Mouse (Mus musculus) hindbrain, postnatal 0 days (tissue): ENCODE data around the gene Ndufb10. TPM values are rescaled to one million over a fixed set of nuclear protein-coding genes. Genes with fewer than 3 reads are reported as not detected.

Experiments
- ATAC-seq: fragments of 200-750 bp; cut with Nextera tagmentation; 2 replicates; pipeline ENCODE4 v1.8.0; 2017; ENCODE audit warnings: mild to moderate bottlenecking, moderate TSS enrichment, moderate library complexity
- DNase-seq: peaks from one replicate; pipeline ENCODE4 v3.0.0-alpha.2; 2015; ENCODE audit warnings: low spot score
- H3K27ac ChIP-seq: fragments of 300-500 bp; sonication (generic); 2 replicates; pipeline ENCODE4 v1.5.1; 2014; ENCODE audit warnings: mild to moderate bottlenecking
- H3K27me3 ChIP-seq: fragments of 300-500 bp; sonication (generic); 2 replicates; pipeline ENCODE4 v1.6.1; 2014; ENCODE audit warnings: low read length, mixed read lengths; ENCODE audit not compliant: insufficient read depth
- H3K36me3 ChIP-seq: fragments of 300-500 bp; sonication (generic); 2 replicates; pipeline ENCODE4 v1.6.1; 2014; ENCODE audit warnings: low read length, mixed read lengths; ENCODE audit not compliant: insufficient read depth
- H3K4me1 ChIP-seq: fragments of 300-500 bp; sonication (generic); 2 replicates; pipeline ENCODE4 v1.6.1; 2014; ENCODE audit warnings: antibody characterized with exemption, low read length, mixed read lengths; ENCODE audit not compliant: insufficient read depth
- H3K4me2 ChIP-seq: fragments of 300-500 bp; sonication (generic); 2 replicates; pipeline ENCODE4 v1.6.1; 2014; ENCODE audit warnings: low read depth, mild to moderate bottlenecking, low read length, moderate library complexity, mixed read lengths
- H3K4me3 ChIP-seq: fragments of 300-500 bp; sonication (generic); 2 replicates; pipeline ENCODE4 v1.5.1; 2014; ENCODE audit warnings: low read length
- H3K9ac ChIP-seq: fragments of 300-500 bp; sonication (generic); replicated peaks from 2 replicates; pipeline ENCODE4 v1.6.1; 2014; ENCODE audit warnings: mild to moderate bottlenecking, low read length, moderate library complexity, mixed read lengths
- H3K9me3 ChIP-seq: fragments of 300-500 bp; sonication (generic); 2 replicates; pipeline ENCODE4 v1.6.1; 2016; ENCODE audit warnings: low read length, mixed read lengths
- CTCF ChIP-seq: IDR thresholded peaks from 2 replicates; pipeline ENCODE4 v1.5.1; 2016; ENCODE audit warnings: antibody characterized with exemption, control low read depth, low read depth
- WGBS: fragments of 180-500 bp; shearing (Covaris S2); extraction: QIAGEN DNeasy Blood & Tissue Kit; methylation state at CpG from one replicate; pipeline ENCODE4 v1.1.7; 2014; 5-methylcytosine and 5-hydroxymethylcytosine counted together
- polyA plus RNA-seq: library from polyadenylated mRNA; unstranded; fragments of >200 nt; fragmentation: Nextera tagmentation; extraction: Ambion mirVana; gene quantifications from 2 replicates; pipeline ENCODE4 v1.2.1, GENCODE M21; 2015
- total RNA-seq: library from RNA; depleted of rRNA; stranded (reverse); fragments of >200 nt; gene quantifications from 2 replicates; pipeline ENCODE4 v1.2.3, GENCODE M21; 2014; rRNA removed

Ndufb10 gene
- total and polyA plus RNA-seq, 2 experiments from 2014 or later: 157 to 353 TPM

DNA sequence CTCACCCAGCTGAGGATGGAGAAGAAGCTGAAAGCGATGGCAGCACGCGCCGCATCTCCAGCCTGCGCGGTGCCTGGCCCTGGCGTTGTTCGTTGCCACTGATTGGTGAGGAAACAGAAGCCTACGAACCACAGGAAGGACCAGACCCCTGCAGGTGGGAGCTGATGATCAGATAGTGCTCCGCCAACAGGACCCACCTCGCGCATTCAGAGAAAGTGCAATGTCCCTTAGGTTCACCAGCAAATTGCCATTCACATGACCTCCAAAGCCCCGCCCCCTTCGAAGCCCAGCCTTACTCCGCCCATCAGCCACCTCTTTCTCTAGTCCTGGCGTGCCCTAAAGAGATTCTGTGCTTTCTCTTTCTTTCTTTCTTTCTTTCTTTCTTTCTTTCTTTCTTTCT is 37.8 kb downstream of the Ndufb10 start:
- no peak overlapping the region for H3K4me3 ChIP-seq
- TF ChIP-seq CTCF: no peak
- no peak for ATAC-seq
- WGBS: 30% methylated on average over 16 of the region's 16 CpGs
- no peak overlapping the region for H3K9ac ChIP-seq
- no peaks in the 10 kb centered on the region for H3K27me3 ChIP-seq
- peaks cover 7% of the 10 kb centered on the region; the same call in 1 of the 2 replicates for H3K36me3 ChIP-seq
- peaks cover 8% of the 10 kb centered on the region; the same call in 1 of the 2 replicates for H3K4me1 ChIP-seq
- H3K27ac ChIP-seq: no peak overlapping the region
- DNase-seq: no peak
- no peaks in the 10 kb centered on the region for H3K9me3 ChIP-seq
- 0 out of 2 replicates have a peak overlapping the region, but pooled peaks have one; percentile 3 for H3K4me2 ChIP-seq

DNA sequence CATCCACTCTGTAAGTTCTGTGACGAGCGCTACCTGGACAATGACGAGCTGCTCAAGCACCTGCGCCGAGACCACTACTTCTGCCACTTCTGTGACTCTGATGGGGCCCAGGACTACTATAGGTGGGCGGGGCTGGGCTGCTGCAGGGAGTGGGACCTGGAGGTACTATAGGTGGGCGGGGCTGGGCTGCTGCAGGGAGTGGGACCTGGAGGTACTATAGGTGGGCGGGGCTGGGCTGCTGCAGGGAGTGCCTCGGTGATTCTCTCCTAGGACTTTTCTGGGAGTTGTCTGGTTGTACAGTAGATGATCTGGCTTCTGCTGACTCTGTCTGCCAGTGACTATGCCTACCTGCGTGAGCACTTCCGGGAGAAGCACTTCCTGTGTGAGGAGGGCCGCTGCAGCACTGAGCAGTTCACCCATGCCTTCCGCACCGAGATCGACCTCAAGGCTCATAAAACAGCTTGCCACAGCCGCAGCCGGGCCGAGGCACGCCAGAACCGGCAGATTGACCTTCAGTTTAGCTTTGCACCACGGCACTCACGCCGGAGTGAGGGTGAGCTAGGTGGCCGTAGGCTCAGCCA is 46.7 kb downstream of the Ndufb10 start:
- H3K9ac ChIP-seq: no peak overlapping the region
- H3K36me3 ChIP-seq: peaks cover 55% of the 10 kb centered on the region
- H3K4me3 ChIP-seq: no peak overlapping the region
- WGBS: 93% methylated on average over 24 of the region's 24 CpGs
- no peaks in the 10 kb centered on the region for H3K4me1 ChIP-seq
- no peaks in the 10 kb centered on the region for H3K9me3 ChIP-seq
- DNase-seq: no peak
- no peak for ATAC-seq
- no peak for TF ChIP-seq CTCF
- H3K4me2 ChIP-seq: no peak overlapping the region
- H3K27ac ChIP-seq: no peak overlapping the region
- H3K27me3 ChIP-seq: no peaks in the 10 kb centered on the region

DNA sequence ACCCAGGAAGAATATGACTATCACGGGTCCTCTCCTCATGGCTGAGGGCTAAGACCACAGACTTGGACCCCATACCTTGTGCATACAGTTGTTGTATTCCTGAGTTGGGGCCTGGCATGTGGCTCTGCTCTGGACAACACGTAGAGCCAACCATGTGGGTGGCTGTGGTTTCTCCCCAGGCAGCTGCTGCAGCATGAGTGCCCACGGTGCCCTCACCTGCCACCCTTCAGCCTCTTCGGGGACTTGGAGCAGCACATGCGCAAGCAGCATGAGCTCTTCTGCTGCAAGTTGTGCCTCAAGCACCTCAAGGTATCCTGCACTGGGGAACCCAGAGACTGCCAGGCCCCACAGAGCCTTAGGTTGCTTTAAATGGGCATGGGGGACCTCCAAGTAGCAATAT is 47.4 kb downstream of the Ndufb10 start:
- 94% methylated on average over 5 of the region's 5 CpGs for WGBS
- TF ChIP-seq CTCF: no peak
- Histone ChIP-seq H3K9ac (no peak overlapping the region), H3K4me2 (no peak overlapping the region), H3K9me3 (no peaks in the 10 kb centered on the region), H3K4me1 (no peaks in the 10 kb centered on the region), H3K4me3 (no peak overlapping the region), H3K27me3 (no peaks in the 10 kb centered on the region), H3K27ac (no peak overlapping the region), H3K36me3 (peaks cover 51% of the 10 kb centered on the region)
- ATAC-seq (no peak), DNase-seq (no peak)

DNA sequence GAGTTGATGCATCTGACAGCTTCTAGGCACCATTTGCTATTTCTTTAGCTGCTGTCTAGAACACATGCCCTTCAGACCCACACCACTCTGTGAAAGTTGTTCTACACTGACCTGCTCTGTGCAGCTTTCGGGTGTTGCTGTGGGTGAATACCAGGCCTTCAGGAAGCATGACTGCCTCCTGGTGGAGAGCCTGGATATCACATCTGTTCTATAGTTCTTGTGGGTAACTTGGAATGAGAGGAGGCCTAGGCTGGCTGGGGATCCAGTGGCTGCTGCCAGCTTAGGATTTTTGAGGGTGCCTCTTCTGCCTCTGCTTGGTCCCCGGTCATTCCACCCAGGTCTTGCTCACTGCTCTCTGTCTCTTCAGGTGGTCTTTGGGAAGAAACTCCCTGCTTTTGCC is 48.1 kb downstream of the Ndufb10 start:
- Histone ChIP-seq H3K36me3 (peaks cover 45% of the 10 kb centered on the region), H3K9me3 (no peaks in the 10 kb centered on the region), H3K27ac (no peak overlapping the region), H3K9ac (no peak overlapping the region), H3K4me3 (no peak overlapping the region), H3K27me3 (no peaks in the 10 kb centered on the region), H3K4me2 (no peak overlapping the region), H3K4me1 (peaks cover 6% of the 10 kb centered on the region)
- TF ChIP-seq CTCF: peak; percentile 85
- WGBS: 52% methylated on average over 2 of the region's 2 CpGs
- DNase-seq: peak; percentile 78
- peak; percentile 48 for ATAC-seq

DNA sequence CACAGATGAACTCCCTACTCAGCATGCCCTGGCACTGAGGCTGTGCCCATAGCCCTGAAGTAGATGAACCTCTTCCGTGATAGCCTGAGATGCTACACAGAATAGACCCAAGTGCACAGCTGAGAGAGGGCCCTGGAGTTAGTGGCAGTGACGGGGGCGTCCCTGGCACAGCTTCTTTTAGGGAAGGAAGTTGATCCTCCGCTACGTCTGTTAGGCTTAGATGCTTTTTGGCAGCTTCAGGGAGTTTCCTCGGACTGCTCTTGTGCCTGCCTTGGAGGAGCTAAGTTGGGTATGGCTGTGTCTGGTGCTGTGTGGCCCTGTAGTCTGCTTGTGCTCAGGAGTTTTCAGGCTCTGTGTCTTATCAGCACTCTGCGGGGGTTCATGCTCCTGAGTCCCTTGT is 50.0 kb downstream of the Ndufb10 start:
- 79% methylated on average over 7 of the region's 7 CpGs for WGBS
- H3K27me3 ChIP-seq: no peaks in the 10 kb centered on the region
- ATAC-seq: no peak
- H3K27ac ChIP-seq: no peak overlapping the region
- peaks cover 28% of the 10 kb centered on the region for H3K36me3 ChIP-seq
- TF ChIP-seq CTCF: no peak
- H3K4me2 ChIP-seq: no peak overlapping the region
- no peak overlapping the region for H3K4me3 ChIP-seq
- H3K9ac ChIP-seq: no peak overlapping the region
- no peaks in the 10 kb centered on the region for H3K9me3 ChIP-seq
- DNase-seq: no peak
- peaks cover 14% of the 10 kb centered on the region for H3K4me1 ChIP-seq

GRCm38 (mm10) chr17:24672141-24672540 is 52.1 kb downstream of the Ndufb10 start:
- Histone ChIP-seq H3K27ac (no peak overlapping the region), H3K27me3 (no peaks in the 10 kb centered on the region), H3K36me3 (peaks cover 7% of the 10 kb centered on the region; the same call in 1 of the 2 replicates), H3K4me3 (no peak overlapping the region), H3K9me3 (no peaks in the 10 kb centered on the region), H3K4me2 (0 out of 2 replicates have a peak overlapping the region, but pooled peaks have one; percentile 8), H3K4me1 (peaks cover 14% of the 10 kb centered on the region), H3K9ac (peak overlapping the region; percentile 15; the same call in 1 of the 2 replicates)
- no peak for DNase-seq
- no peak for TF ChIP-seq CTCF
- 39% methylated on average over 5 of the region's 5 CpGs for WGBS
- ATAC-seq: no peak

Other genes with a start within 250 kb of the Ndufb10 start
- gene Mlst8, start 245.4 kb downstream of the Ndufb10 start, total RNA-seq: 45.9 and 55.3 TPM in 2 replicates
- gene Mlst8, start 245.4 kb downstream of the Ndufb10 start, polyA plus RNA-seq: 26.3 and 26.4 TPM in 2 replicates
- gene Caskin1, start 235.9 kb downstream of the Ndufb10 start, total RNA-seq: 152 and 163 TPM in 2 replicates
- 42.1 and 43.7 TPM in 2 replicates for gene Caskin1, start 235.9 kb downstream of the Ndufb10 start, polyA plus RNA-seq
- gene Traf7, start 196.5 kb downstream of the Ndufb10 start, total RNA-seq: 159 and 165 TPM in 2 replicates
- gene Traf7, start 196.5 kb downstream of the Ndufb10 start, polyA plus RNA-seq: 64.0 and 66.1 TPM in 2 replicates
- gene Rab26, start 190.3 kb downstream of the Ndufb10 start, total RNA-seq: 2.7 and 4.0 TPM in 2 replicates
- gene Rab26, start 190.3 kb downstream of the Ndufb10 start, polyA plus RNA-seq: 10.6 and 14.7 TPM in 2 replicates
- gene Pkd1, start 174.6 kb downstream of the Ndufb10 start, total RNA-seq: 87.9 and 99.2 TPM in 2 replicates
- 14.9 and 16.0 TPM in 2 replicates for gene Pkd1, start 174.6 kb downstream of the Ndufb10 start, polyA plus RNA-seq
- 98.0 and 114 TPM in 2 replicates for gene Tsc2, start 91.8 kb downstream of the Ndufb10 start, total RNA-seq
- 45.7 and 51.2 TPM in 2 replicates for gene Tsc2, start 91.8 kb downstream of the Ndufb10 start, polyA plus RNA-seq
- 4.2 and 5.6 TPM in 2 replicates for gene Nthl1, start 91.8 kb downstream of the Ndufb10 start, total RNA-seq
- gene Nthl1, start 91.8 kb downstream of the Ndufb10 start, polyA plus RNA-seq: 7.2 and 7.8 TPM in 2 replicates
- 72.8 and 91.1 TPM in 2 replicates for gene Slc9a3r2, start 74.2 kb downstream of the Ndufb10 start, total RNA-seq
- 57.6 and 60.6 TPM in 2 replicates for gene Slc9a3r2, start 74.2 kb downstream of the Ndufb10 start, polyA plus RNA-seq
- gene Npw, start 66.0 kb downstream of the Ndufb10 start, total RNA-seq: 0.78 TPM in 1 of 2 replicates, not detected in the other
- gene Npw, start 66.0 kb downstream of the Ndufb10 start, polyA plus RNA-seq: 0.65 and 0.81 TPM in 2 replicates
- 40.9 and 47.0 TPM in 2 replicates for gene Zfp598, start 54.8 kb downstream of the Ndufb10 start, total RNA-seq
- gene Zfp598, start 54.8 kb downstream of the Ndufb10 start, polyA plus RNA-seq: 14.2 and 14.6 TPM in 2 replicates
- gene Syngr3, start 34.5 kb downstream of the Ndufb10 start, total RNA-seq: 331 and 347 TPM in 2 replicates
- 280 and 294 TPM in 2 replicates for gene Syngr3, start 34.5 kb downstream of the Ndufb10 start, polyA plus RNA-seq
- 21.1 and 26.1 TPM in 2 replicates for gene Gfer, start 28.3 kb downstream of the Ndufb10 start, total RNA-seq
- gene Gfer, start 28.3 kb downstream of the Ndufb10 start, polyA plus RNA-seq: 39.7 and 41.4 TPM in 2 replicates
- gene Noxo1, start 28.2 kb downstream of the Ndufb10 start, total RNA-seq: 6.1 and 8.1 TPM in 2 replicates
- gene Noxo1, start 28.2 kb downstream of the Ndufb10 start, polyA plus RNA-seq: 1.4 and 2.2 TPM in 2 replicates
- 53.2 and 55.2 TPM in 2 replicates for gene Tbl3, start 16.8 kb downstream of the Ndufb10 start, total RNA-seq
- gene Tbl3, start 16.8 kb downstream of the Ndufb10 start, polyA plus RNA-seq: 43.5 and 49.2 TPM in 2 replicates
- gene Rnf151, start 6.4 kb downstream of the Ndufb10 start, total RNA-seq: not detected in 2 replicates
- not detected in 2 replicates for gene Rnf151, start 6.4 kb downstream of the Ndufb10 start, polyA plus RNA-seq
- gene Rps2, start 6.4 kb downstream of the Ndufb10 start, total RNA-seq: 2,181 and 2,600 TPM in 2 replicates
- gene Rps2, start 6.4 kb downstream of the Ndufb10 start, polyA plus RNA-seq: 809 and 820 TPM in 2 replicates
- gene Rpl3l, start 3.3 kb upstream of the Ndufb10 start, total RNA-seq: 1.3 TPM in 1 of 2 replicates, not detected in the other
- 0.41 and 0.52 TPM in 2 replicates for gene Rpl3l, start 3.3 kb upstream of the Ndufb10 start, polyA plus RNA-seq
- 17.0 and 19.6 TPM in 2 replicates for gene Msrb1, start 12.2 kb upstream of the Ndufb10 start, total RNA-seq
- gene Msrb1, start 12.2 kb upstream of the Ndufb10 start, polyA plus RNA-seq: 22.7 and 25.5 TPM in 2 replicates
- not detected in 2 replicates for gene Hs3st6, start 28.5 kb upstream of the Ndufb10 start, total RNA-seq
- gene Hs3st6, start 28.5 kb upstream of the Ndufb10 start, polyA plus RNA-seq: 0.43 and 0.47 TPM in 2 replicates
- gene Meiob, start 79.8 kb upstream of the Ndufb10 start, total RNA-seq: not detected in 2 replicates
- gene Meiob, start 79.8 kb upstream of the Ndufb10 start, polyA plus RNA-seq: 0.10 TPM in 1 of 2 replicates, not detected in the other
- gene Hagh, start 115.7 kb upstream of the Ndufb10 start, total RNA-seq: 64.8 and 93.5 TPM in 2 replicates
- 82.4 and 84.2 TPM in 2 replicates for gene Hagh, start 115.7 kb upstream of the Ndufb10 start, polyA plus RNA-seq
- gene Fahd1, start 125.9 kb upstream of the Ndufb10 start, total RNA-seq: 16.6 and 25.7 TPM in 2 replicates
- gene Fahd1, start 125.9 kb upstream of the Ndufb10 start, polyA plus RNA-seq: 20.2 and 22.2 TPM in 2 replicates
- 0.52 TPM in 1 of 2 replicates, not detected in the other for gene Igfals, start 141.5 kb upstream of the Ndufb10 start, total RNA-seq
- gene Igfals, start 141.5 kb upstream of the Ndufb10 start, polyA plus RNA-seq: 0.18 and 0.29 TPM in 2 replicates
- 35.7 and 52.7 TPM in 2 replicates for gene Nubp2, start 161.9 kb upstream of the Ndufb10 start, total RNA-seq
- gene Nubp2, start 161.9 kb upstream of the Ndufb10 start, polyA plus RNA-seq: 63.5 and 65.0 TPM in 2 replicates
- gene Spsb3, start 162.2 kb upstream of the Ndufb10 start, total RNA-seq: 122 and 135 TPM in 2 replicates
- gene Spsb3, start 162.2 kb upstream of the Ndufb10 start, polyA plus RNA-seq: 90.6 and 94.9 TPM in 2 replicates
- 34.9 and 49.5 TPM in 2 replicates for gene Eme2, start 170.6 kb upstream of the Ndufb10 start, total RNA-seq
- 21.4 and 24.3 TPM in 2 replicates for gene Eme2, start 170.6 kb upstream of the Ndufb10 start, polyA plus RNA-seq
- 37.8 and 58.3 TPM in 2 replicates for gene Mrps34, start 170.6 kb upstream of the Ndufb10 start, total RNA-seq
- 124 and 136 TPM in 2 replicates for gene Mrps34, start 170.6 kb upstream of the Ndufb10 start, polyA plus RNA-seq
- 66.1 and 67.0 TPM in 2 replicates for gene Nme3, start 172.0 kb upstream of the Ndufb10 start, total RNA-seq
- 92.6 and 95.1 TPM in 2 replicates for gene Nme3, start 172.0 kb upstream of the Ndufb10 start, polyA plus RNA-seq
- 165 and 177 TPM in 2 replicates for gene Mapk8ip3, start 212.5 kb upstream of the Ndufb10 start, total RNA-seq
- 62.0 and 62.4 TPM in 2 replicates for gene Mapk8ip3, start 212.5 kb upstream of the Ndufb10 start, polyA plus RNA-seq
- 57.0 and 61.2 TPM in 2 replicates for gene Jpt2, start 236.2 kb upstream of the Ndufb10 start, total RNA-seq
- gene Jpt2, start 236.2 kb upstream of the Ndufb10 start, polyA plus RNA-seq: 63.1 and 68.5 TPM in 2 replicates